22 mouse cellular contexts compared by ENCODE assay signal in the genomic region with DNA sequence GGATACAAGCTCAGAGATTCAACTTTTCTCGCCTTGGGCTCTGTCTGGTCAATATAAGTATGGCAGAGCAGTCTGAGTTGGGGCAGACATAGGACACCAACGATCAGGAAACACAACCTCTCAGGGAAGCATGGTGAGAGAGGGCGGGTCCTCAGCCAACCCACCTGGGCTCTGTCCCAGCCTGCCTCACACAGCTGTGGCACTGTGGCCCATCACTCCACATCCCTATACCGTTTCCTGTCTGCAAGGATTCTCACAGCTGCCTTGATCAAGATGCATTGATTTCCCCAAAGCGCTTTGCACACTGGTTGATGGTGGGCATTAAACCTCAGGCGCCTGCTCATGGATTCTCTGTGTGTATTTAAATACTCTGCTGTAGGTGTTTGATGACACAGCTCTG.
"Had no signal": no experiment of that assay in that cellular context is flagged by ENCODE, and none has a peak within 500 bp of the region (broad histone marks: within the 10 kb centered on the region; RNA-seq: fewer than 3 reads in every experiment).

No protein-coding gene starts in this region.

- H3K4me1 ChIP-seq: kidney, embryonic 15.5 days; lung, embryonic 15.5 days; neural tube, embryonic 13.5 days had no signal

- H3K9me3 ChIP-seq: kidney, embryonic 15.5 days; limb, embryonic 10.5 days; limb, embryonic 13.5 days; liver, embryonic 12.5 days; liver, embryonic 15.5 days; lung, embryonic 15.5 days; megakaryocyte, embryonic 14.5 days; midbrain, embryonic 10.5 days; midbrain, embryonic 13.5 days; neural tube, embryonic 13.5 days had no signal

- ATAC-seq: liver, embryonic 12.5 days; midbrain, embryonic 13.5 days; midbrain, embryonic 16.5 days had no signal

- DNase-seq: kidney, adult 11 months; kidney, adult 8-10 months; kidney, postnatal 14 days; kidney, postnatal 4 days; layer of hippocampus, adult 9-11 months; liver; lung, adult 18-20 months; lung, postnatal 10 days; lung, postnatal 36 days; right cerebral cortex, postnatal 4 days had no signal

- H3K36me3 ChIP-seq: kidney, embryonic 15.5 days; limb, embryonic 10.5 days; limb, embryonic 13.5 days; liver, embryonic 12.5 days; liver, embryonic 15.5 days; lung, embryonic 15.5 days; midbrain, embryonic 10.5 days; midbrain, embryonic 13.5 days; neural tube, embryonic 13.5 days had no signal

- H3K27me3 ChIP-seq: kidney, embryonic 15.5 days; limb, embryonic 13.5 days; liver, embryonic 12.5 days; liver, embryonic 15.5 days; lung, embryonic 15.5 days; megakaryocyte, embryonic 14.5 days; midbrain, embryonic 13.5 days; neural tube, embryonic 13.5 days had no signal

- H3K4me3 ChIP-seq: kidney, embryonic 15.5 days; limb, embryonic 10.5 days; limb, embryonic 13.5 days; liver, embryonic 12.5 days; liver, embryonic 15.5 days; lung, embryonic 15.5 days; megakaryocyte, embryonic 14.5 days; midbrain, embryonic 10.5 days; midbrain, embryonic 13.5 days; myocyte; neural tube, embryonic 13.5 days had no signal
